Mouse (Mus musculus) spleen, embryonic (tissue): ENCODE measurements around the gene Tead4.

Source experiments
- CTCF ChIA-PET: fragments of 350-600 bp; sonication (Branson Sonifier 250); formaldehyde crosslinking; loops from one replicate; lab custom pipeline; 2022; lab: Charles Lee

Gene Tead4

GRCm38 (mm10) chr6:128300134-128301001 lies at the start of gene Tead4:
Gene Tead4, minus strand, starts transcription at chr6:128300823.
- CTCF ChIA-PET = no interaction called here

- CTCF ChIA-PET = interaction anchor here (0.7 kb wide), 1 partner anchor 11 kb away, joined by 8 read pairs; no protein-coding TSS in a partner anchor
Observed at GRCm38 (mm10) chr6:128349711-128350110, 49.1 kb upstream of the Tead4 start.

- CTCF ChIA-PET = no interaction called here
Observed at GRCm38 (mm10) chr6:128346782-128347181, 46.2 kb upstream of the Tead4 start.

GRCm38 (mm10) chr6:128345623-128346022 lies 45.0 kb upstream of the Tead4 start:
- CTCF ChIA-PET = no interaction called here

- CTCF ChIA-PET = no interaction called here
Observed at GRCm38 (mm10) chr6:128341956-128342723, 41.5 kb upstream of the Tead4 start.

- CTCF ChIA-PET = no interaction called here
Observed at GRCm38 (mm10) chr6:128338876-128339275, 38.3 kb upstream of the Tead4 start.

GRCm38 (mm10) chr6:128337467-128337866 lies 36.8 kb upstream of the Tead4 start:
- CTCF ChIA-PET = no interaction called here

GRCm38 (mm10) chr6:128334397-128335124 lies 33.9 kb upstream of the Tead4 start:
- CTCF ChIA-PET = no interaction called here

- CTCF ChIA-PET = interaction anchor here (0.9 kb wide), 2 partner anchors 93 to 94 kb away, joined by 3 read pairs; no protein-coding TSS in a partner anchor
Observed at GRCm38 (mm10) chr6:128318317-128318716, 17.7 kb upstream of the Tead4 start.

- CTCF ChIA-PET = interaction anchor here (0.6 kb wide), 2 partner anchors 95 to 171 kb away, joined by 3 to 4 read pairs; no protein-coding TSS in a partner anchor
Observed at GRCm38 (mm10) chr6:128315597-128315996, 15.0 kb upstream of the Tead4 start.

GRCm38 (mm10) chr6:128314796-128315195 lies 14.2 kb upstream of the Tead4 start:
- CTCF ChIA-PET = no interaction called here

- CTCF ChIA-PET = no interaction called here
Observed at GRCm38 (mm10) chr6:128308311-128308710, 7.7 kb upstream of the Tead4 start.

GRCm38 (mm10) chr6:128304801-128305200 lies 4.2 kb upstream of the Tead4 start:
- CTCF ChIA-PET = no interaction called here

- CTCF ChIA-PET = interaction anchor here (1.2 kb wide), 1 partner anchor 57 kb away, joined by 3 read pairs; no protein-coding TSS in a partner anchor
Observed at GRCm38 (mm10) chr6:128302640-128303039, 2.0 kb upstream of the Tead4 start.

GRCm38 (mm10) chr6:128301891-128302290 lies 1.3 kb upstream of the Tead4 start:
- CTCF ChIA-PET = no interaction called here

- CTCF ChIA-PET = no interaction called here
Observed at GRCm38 (mm10) chr6:128301458-128301857, 835 bp upstream of the Tead4 start.

- CTCF ChIA-PET = no interaction called here
Observed at GRCm38 (mm10) chr6:128299292-128300133, 1.1 kb downstream of the Tead4 start.

GRCm38 (mm10) chr6:128298246-128298645 lies 2.4 kb downstream of the Tead4 start:
- CTCF ChIA-PET = no interaction called here

GRCm38 (mm10) chr6:128296750-128297393 lies 3.8 kb downstream of the Tead4 start:
- CTCF ChIA-PET = no interaction called here
